ENCODE assay signal across 23 mouse cellular contexts in genomic region chr11:95431344-95431743, GRCm38 (mm10). TPM values are rescaled to one million over a fixed set of nuclear protein-coding genes. Genes with fewer than 3 reads are reported as not detected.
A peak's percentile ranks its signal among the peaks of the same experiment; 100 is the strongest.
DNase-seq lines count a peak whose midpoint lies in the region; ATAC-seq and TF ChIP-seq lines count a peak whose summit lies in the region.
"Had no signal": no experiment of that assay in that cellular context is flagged by ENCODE, and none has a peak within 500 bp of the region (broad histone marks: within the 10 kb centered on the region; RNA-seq: fewer than 3 reads in every experiment).

No protein-coding gene starts in this region.

- no peaks in the 10 kb centered on the region for H3K27me3 ChIP-seq in heart, embryonic 11.5 days (ENCODE audit: control insufficient read depth, insufficient read depth, low read length)
- H3K27me3 ChIP-seq in MEL (ENCODE audit: control insufficient read depth in 1 of 2, insufficient read depth in 2 of 2, low read length in 2 of 2): no peaks in the 10 kb centered on the region
- no peaks in the 10 kb centered on the region for H3K27me3 ChIP-seq in liver, embryonic 14.5 days (ENCODE audit: control insufficient read depth, insufficient read depth, low read length)
- H3K27me3 ChIP-seq in forebrain, embryonic 12.5 days: no peaks in the 10 kb centered on the region
- H3K27me3 ChIP-seq: embryonic facial prominence, embryonic 15.5 days; heart, embryonic 15.5 days; kidney, embryonic 15.5 days; neural tube, embryonic 15.5 days; stomach, embryonic 15.5 days had no signal

- no peak for ATAC-seq in heart, embryonic 11.5 days (replicated peaks; ENCODE audit: insufficient number of reproducible peaks, low FRiP score, low TSS enrichment)
- ATAC-seq in common myeloid progenitor, adult 5-6 weeks (replicated peaks; ENCODE audit: low read depth, poor library complexity, severe bottlenecking): 0 out of 2 replicates have a peak, but pooled peaks have one; percentile 5
- peak; percentile 56; the same call in 1 of the 2 replicates for ATAC-seq in liver, embryonic 14.5 days (ENCODE audit: insufficient read depth)
- no peak for ATAC-seq in forebrain, embryonic 12.5 days (ENCODE audit: low FRiP score)
- ATAC-seq: midbrain, embryonic 16.5 days had no signal

- H3K4me1 ChIP-seq in heart, embryonic 11.5 days (ENCODE audit: control insufficient read depth, insufficient read depth, low read length): peaks cover 23% of the 10 kb centered on the region
- H3K4me1 ChIP-seq in MEL (ENCODE audit: control insufficient read depth in 1 of 2, insufficient read depth in 2 of 2, low read length in 2 of 2): peaks cover 13 to 14% of the 10 kb centered on the region in 2 experiments
- H3K4me1 ChIP-seq in liver, embryonic 14.5 days (replicated peaks; ENCODE audit: control insufficient read depth in 2 of 2, insufficient read depth in 2 of 2, low read length in 1 of 2): peaks cover 7 to 12% of the 10 kb centered on the region in 2 experiments; a peak in 3 of 4 replicates
- H3K4me1 ChIP-seq in forebrain, embryonic 12.5 days: no peaks in the 10 kb centered on the region
- H3K4me1 ChIP-seq: embryonic facial prominence, embryonic 15.5 days; forebrain, embryonic 10.5 days had no signal

- intact Hi-C loops in heart, postnatal 36 days (cut with DNase I): no loop called here

- no peak for TF ChIP-seq POLR2A in MEL (IDR thresholded peaks at IDR 0.05; ENCODE audit: control insufficient read depth in 1 of 2, insufficient read depth in 1 of 2, low read depth in 1 of 2, low read length in 2 of 2, poor library complexity in 1 of 2)

- no peak overlapping the region for H3K9ac ChIP-seq in heart, embryonic 11.5 days (ENCODE audit: low read depth, low read length)
- no peak overlapping the region for H3K9ac ChIP-seq in MEL (ENCODE audit: control insufficient read depth, low read depth, low read length, poor library complexity, severe bottlenecking)
- no peak overlapping the region for H3K9ac ChIP-seq in liver, embryonic 14.5 days (replicated peaks)
- H3K9ac ChIP-seq in forebrain, embryonic 12.5 days: no peak overlapping the region
- H3K9ac ChIP-seq: embryonic facial prominence, embryonic 15.5 days; heart, embryonic 15.5 days; hindbrain, embryonic 14.5 days; kidney, embryonic 15.5 days; neural tube, embryonic 15.5 days; stomach, embryonic 15.5 days had no signal

- peak in 1 of 2 experiments; percentile 16; a peak in 1 of 4 replicates for TF ChIP-seq EP300 in MEL (IDR thresholded peaks at IDR 0.05; ENCODE audit: low read depth in 1 of 2, low read length in 2 of 2)
- no peak for TF ChIP-seq EP300 in liver, embryonic 14.5 days (IDR thresholded peaks at IDR 0.05; ENCODE audit: low read depth)

- no peak for TF ChIP-seq CTCF in MEL (IDR thresholded peaks at IDR 0.05 in 2 of 3, conservative IDR thresholded peaks at IDR 0.05 in 1 of 3; ENCODE audit: control insufficient read depth in 1 of 3, insufficient read depth in 1 of 3, low read depth in 2 of 3, low read length in 3 of 3, poor library complexity in 1 of 3, severe bottlenecking in 1 of 3)
- no peak for TF ChIP-seq CTCF in liver, embryonic 14.5 days (IDR thresholded peaks at IDR 0.05; ENCODE audit: low read depth)

- peak overlapping the region; percentile 41; the same call in 1 of the 2 replicates for H3K27ac ChIP-seq in heart, embryonic 11.5 days (ENCODE audit: low read depth, low read length)
- H3K27ac ChIP-seq in MEL (ENCODE audit: control insufficient read depth, low read depth, low read length): no peak overlapping the region
- H3K27ac ChIP-seq in liver, embryonic 14.5 days: no peak overlapping the region
- no peak overlapping the region for H3K27ac ChIP-seq in forebrain, embryonic 12.5 days
- H3K27ac ChIP-seq: embryonic facial prominence, embryonic 15.5 days; forebrain, embryonic 10.5 days; heart, embryonic 15.5 days; hindbrain, embryonic 14.5 days; kidney, embryonic 15.5 days; neural tube, embryonic 15.5 days; stomach, embryonic 15.5 days had no signal

- no peak for TF ChIP-seq RAD21 in MEL (IDR thresholded peaks at IDR 0.05; ENCODE audit: low read depth, low read length)

- no peak for DNase-seq in heart, postnatal 36 days
- DNase-seq in MEL (ENCODE audit: low read depth, low spot score): peak; percentile 72
- peak; percentile 24 to 37 (median 30) for DNase-seq in liver, embryonic 14.5 days (ENCODE audit: low read depth in 3 of 3, low spot score in 3 of 3)
- DNase-seq in retina, postnatal 1 day: no peak
- DNase-seq: adrenal gland, adult 8-10 months; cerebellum, adult 11-12 months; cerebellum, postnatal 25 days; gastrocnemius, postnatal 25 days; kidney, postnatal 4 days; lung, adult 18-20 months; right cerebral cortex, postnatal 25 days; thymus, postnatal 14 days had no signal

- H3K79me2 ChIP-seq in MEL (ENCODE audit: control insufficient read depth, insufficient read depth, low read length, poor library complexity): peaks cover 26% of the 10 kb centered on the region

- no peak overlapping the region for H3K4me2 ChIP-seq in heart, embryonic 11.5 days
- H3K4me2 ChIP-seq in liver, embryonic 14.5 days (ENCODE audit: low read depth): no peak overlapping the region
- H3K4me2 ChIP-seq in forebrain, embryonic 12.5 days: no peak overlapping the region
- H3K4me2 ChIP-seq: embryonic facial prominence, embryonic 15.5 days; heart, embryonic 15.5 days; hindbrain, embryonic 14.5 days; kidney, embryonic 15.5 days; neural tube, embryonic 15.5 days; stomach, embryonic 15.5 days had no signal

- H3K4me3 ChIP-seq in heart, embryonic 11.5 days (ENCODE audit: low read depth, low read length): no peak overlapping the region
- H3K4me3 ChIP-seq in MEL (ENCODE audit: control insufficient read depth in 1 of 2, insufficient read depth in 1 of 2, low read depth in 2 of 2, low read length in 2 of 2): no peak overlapping the region
- H3K4me3 ChIP-seq in liver, embryonic 14.5 days (ENCODE audit: insufficient read depth in 1 of 2, low read depth in 2 of 2, low read length in 2 of 2): no peak overlapping the region
- no peak overlapping the region for H3K4me3 ChIP-seq in forebrain, embryonic 12.5 days (replicated peaks)
- H3K4me3 ChIP-seq: embryonic facial prominence, embryonic 15.5 days; forebrain, embryonic 10.5 days; heart, embryonic 15.5 days; kidney, embryonic 15.5 days; neural tube, embryonic 15.5 days; stomach, embryonic 15.5 days had no signal

- WGBS in heart, embryonic 11.5 days (ENCODE audit: insufficient replicate concordance): 11% methylated on average over 2 of the region's 2 CpGs
- 12% methylated on average over 2 of the region's 2 CpGs for WGBS in liver, embryonic 14.5 days (ENCODE audit: insufficient replicate concordance)
- 92% methylated on average over 2 of the region's 2 CpGs for WGBS in forebrain, embryonic 12.5 days

- H3K9me3 ChIP-seq in heart, embryonic 11.5 days (replicated peaks; ENCODE audit: control insufficient read depth, low read length): no peaks in the 10 kb centered on the region
- no peaks in the 10 kb centered on the region for H3K9me3 ChIP-seq in MEL (replicated peaks; ENCODE audit: insufficient read depth, low read length)
- no peaks in the 10 kb centered on the region for H3K9me3 ChIP-seq in liver, embryonic 14.5 days (ENCODE audit: control insufficient read depth, low read length)
- H3K9me3 ChIP-seq in forebrain, embryonic 12.5 days: no peaks in the 10 kb centered on the region
- H3K9me3 ChIP-seq: embryonic facial prominence, embryonic 15.5 days; forebrain, embryonic 10.5 days; heart, embryonic 15.5 days; kidney, embryonic 15.5 days; neural tube, embryonic 15.5 days; stomach, embryonic 15.5 days had no signal

- peaks cover 3% of the 10 kb centered on the region; the same call in 1 of the 2 replicates for H3K36me3 ChIP-seq in heart, embryonic 11.5 days (ENCODE audit: control insufficient read depth, insufficient read depth, low read length)
- peaks cover 5 to 31% of the 10 kb centered on the region in 2 experiments for H3K36me3 ChIP-seq in MEL (ENCODE audit: control insufficient read depth in 1 of 2, insufficient read depth in 2 of 2, low read length in 2 of 2)
- H3K36me3 ChIP-seq in liver, embryonic 14.5 days (replicated peaks; ENCODE audit: control insufficient read depth, insufficient read depth, low read depth): no peaks in the 10 kb centered on the region
- H3K36me3 ChIP-seq in forebrain, embryonic 12.5 days (replicated peaks): no peaks in the 10 kb centered on the region
- H3K36me3 ChIP-seq: embryonic facial prominence, embryonic 15.5 days; heart, embryonic 15.5 days; neural tube, embryonic 15.5 days; stomach, embryonic 15.5 days had no signal

TF ChIP-seq in MEL, 35 proteins besides CTCF, POLR2A, EP300 and RAD21 (continues in another document):
- TF ChIP-seq MEF2A (IDR thresholded peaks at IDR 0.05; ENCODE audit: extremely low read depth, insufficient replicate concordance, low read depth, low read length, poor library complexity, severe bottlenecking) (no peak), MAZ (IDR thresholded peaks at IDR 0.05; ENCODE audit: low read depth, low read length) (no peak), KAT2A (conservative IDR thresholded peaks at IDR 0.05; ENCODE audit: low read depth, low read length) (no peak), RCOR1 (IDR thresholded peaks at IDR 0.05; ENCODE audit: low read depth, low read length) (peak; percentile 35; the same call in 1 of the 2 replicates), ZC3H11A (IDR thresholded peaks at IDR 0.05; ENCODE audit: low read depth, low read length) (no peak), GABPA (IDR thresholded peaks at IDR 0.05; ENCODE audit: low read depth, low read length) (no peak)

RNA-seq across cellular contexts. Expression of gene Spop, which starts 17.5 kb away (rescaled TPM):
- 81.2 and 82.3 TPM in 2 replicates for polyA plus RNA-seq in heart, embryonic 11.5 days (2014; fragmentation: Nextera tagmentation; extraction: Ambion mirVana)
- total RNA-seq in heart, postnatal 36 days (2021): 100 to 1,000 TPM; 175 to 193 TPM
- total RNA-seq in MEL (2012; rRNA removed): 41.5 and 45.7 TPM in 2 replicates
- polyA plus RNA-seq in MEL (2012; ENCODE audit: insufficient read depth in 1 of 2, insufficient read length in 2 of 2, low read depth in 1 of 2, low replicate concordance in 2 of 2, missing spikeins in 1 of 2): 10 to 100 TPM in 1 of 2 experiments, not detected in 1; 84.0 TPM
- total RNA-seq in common myeloid progenitor, adult 5-6 weeks (2017): 47.8 and 64.9 TPM in 2 replicates
- polyA plus RNA-seq in liver, embryonic 14.5 days (2012; rRNA removed): 18.8 and 22.0 TPM in 2 replicates
- polyA plus RNA-seq in liver, embryonic 14.5 days (2014; fragmentation: Nextera tagmentation; extraction: Ambion mirVana): 31.8 and 36.2 TPM in 2 replicates
- 193 and 211 TPM in 2 replicates for polyA plus RNA-seq in forebrain, embryonic 12.5 days (2016; fragmentation: Nextera tagmentation; extraction: Ambion mirVana)

RNA-seq across cellular contexts. Expression of gene Slc35b1, which starts 46.9 kb away (rescaled TPM):
- 92.4 and 95.9 TPM in 2 replicates for polyA plus RNA-seq in heart, embryonic 11.5 days (2014; fragmentation: Nextera tagmentation; extraction: Ambion mirVana)
- 10 to 100 TPM; 35.7 to 37.6 TPM for total RNA-seq in heart, postnatal 36 days (2021)
- 51.8 and 59.1 TPM in 2 replicates for total RNA-seq in MEL (2012; rRNA removed)
- polyA plus RNA-seq in MEL (2012; ENCODE audit: insufficient read depth in 1 of 2, insufficient read length in 2 of 2, low read depth in 1 of 2, low replicate concordance in 2 of 2, missing spikeins in 1 of 2): 10 to 100 TPM in 1 of 2 experiments, not detected in 1; 82.4 TPM
- total RNA-seq in common myeloid progenitor, adult 5-6 weeks (2017): 30.4 and 30.6 TPM in 2 replicates
- 24.1 and 24.6 TPM in 2 replicates for polyA plus RNA-seq in liver, embryonic 14.5 days (2012; rRNA removed)
- 37.4 and 44.9 TPM in 2 replicates for polyA plus RNA-seq in liver, embryonic 14.5 days (2014; fragmentation: Nextera tagmentation; extraction: Ambion mirVana)
- polyA plus RNA-seq in forebrain, embryonic 12.5 days (2016; fragmentation: Nextera tagmentation; extraction: Ambion mirVana): 126 TPM in 2 replicates

Comparison
In these comparisons a context has a peak if more than half of its experiments do, and no peak if none do; other contexts are left out.
1. ATAC-seq: peak in common myeloid progenitor, adult 5-6 weeks (single experiment) and liver, embryonic 14.5 days (single experiment); none in heart, embryonic 11.5 days (single experiment) and forebrain, embryonic 12.5 days (single experiment).
2. DNase-seq: peak in MEL (single experiment) and liver, embryonic 14.5 days (3 of 3); none in heart, postnatal 36 days (0 of 2) and retina, postnatal 1 day (single experiment).